Mouse (Mus musculus): ENCODE results near the gene Zfp697.

- TF ChIP-seq GATA1 (IDR thresholded peaks at IDR 0.05; ENCODE audit: borderline replicate concordance, low read length) (no peak), FLI1 (IDR thresholded peaks at IDR 0.05; ENCODE audit: low read length) (no peak)
Observed at GRCm38 (mm10) chr3:98427260-98427599, 45.0 kb downstream of the Zfp697 start.

Data from megakaryocyte, embryonic 14.5 days (primary cell).